Mouse (Mus musculus) frontal cortex, adult (tissue): ENCODE measurements around the gene Dppa2.
"Not testable (repeated sequence)": the region's sequence is repeated elsewhere in the genome, so short reads cannot be mapped to it uniquely, and the experiment has no call there.

Experiments
- ATAC-seq: cut with Nextera tagmentation; 2 replicates; pipeline ENCODE4 v1.9.2; 2017; ENCODE audit warnings: mild to moderate bottlenecking, moderate library complexity, mixed read lengths; ENCODE audit not compliant: low TSS enrichment

Dppa2 gene

DNA sequence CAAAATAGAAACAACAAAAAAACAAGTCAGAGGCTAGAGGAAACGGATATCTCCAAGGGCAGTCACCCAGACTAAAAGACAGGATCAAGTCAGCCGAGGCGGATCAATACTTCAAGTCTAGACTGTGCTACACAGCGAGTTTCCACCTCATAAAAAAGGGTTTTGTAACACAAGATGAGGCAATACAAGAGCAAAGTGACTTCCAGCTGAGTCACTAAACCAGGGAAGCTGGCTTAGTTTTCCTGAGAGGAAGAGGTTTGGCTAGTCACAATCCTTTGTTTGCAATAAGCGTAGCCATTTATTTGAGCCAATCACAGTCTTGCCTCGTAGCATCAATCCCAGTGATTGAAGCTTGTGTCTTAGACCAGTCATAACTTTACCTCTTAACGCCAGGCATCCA, at the start of gene Dppa2:
Gene Dppa2, plus strand, starts transcription at position 400 of the 400 bp plus-strand sequence.
- ATAC-seq: no peak

DNA sequence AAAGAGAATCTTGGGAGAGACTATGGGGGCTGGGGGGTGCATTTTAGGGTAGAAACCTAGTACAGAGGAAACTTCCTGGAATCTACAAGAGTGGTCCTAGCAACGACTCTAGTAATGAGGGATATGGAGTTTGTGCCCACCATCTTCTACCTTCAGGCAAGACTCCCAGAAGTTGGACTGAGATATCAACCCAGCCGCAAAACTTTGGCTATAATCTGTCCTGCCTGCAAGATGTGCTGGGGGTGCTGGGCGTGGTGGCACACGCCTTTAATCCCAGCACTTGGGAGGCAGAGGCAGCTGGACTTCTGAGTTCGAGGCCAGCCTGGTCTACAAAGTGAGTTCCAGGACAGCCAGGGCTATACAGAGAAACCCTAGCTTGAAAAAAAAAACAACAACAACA, 49.1 kb upstream of the Dppa2 start:
- no peak for ATAC-seq

- no peak for ATAC-seq
Observed at GRCm38 (mm10) chr16:48259519-48259918, 44.2 kb upstream of the Dppa2 start.

DNA sequence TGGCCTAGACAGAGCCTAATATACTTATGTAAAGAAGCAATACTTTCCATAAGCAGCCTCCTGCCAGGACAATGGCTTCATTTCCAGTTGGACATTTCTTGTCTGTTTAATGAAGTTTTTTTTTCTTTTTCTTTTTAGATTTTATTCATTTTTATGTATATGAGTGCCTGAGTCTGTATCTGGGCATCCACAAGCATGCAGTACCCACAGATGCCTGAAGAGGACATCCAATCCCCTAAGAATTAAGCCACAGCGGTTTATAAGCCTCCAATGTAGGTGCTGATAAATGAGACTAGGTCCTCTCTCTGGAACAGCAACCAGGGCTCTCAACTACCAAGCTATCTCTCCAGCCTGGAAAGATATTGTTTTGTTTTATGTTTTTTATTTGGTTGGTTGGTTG, 40.8 kb upstream of the Dppa2 start:
- ATAC-seq: no peak

DNA sequence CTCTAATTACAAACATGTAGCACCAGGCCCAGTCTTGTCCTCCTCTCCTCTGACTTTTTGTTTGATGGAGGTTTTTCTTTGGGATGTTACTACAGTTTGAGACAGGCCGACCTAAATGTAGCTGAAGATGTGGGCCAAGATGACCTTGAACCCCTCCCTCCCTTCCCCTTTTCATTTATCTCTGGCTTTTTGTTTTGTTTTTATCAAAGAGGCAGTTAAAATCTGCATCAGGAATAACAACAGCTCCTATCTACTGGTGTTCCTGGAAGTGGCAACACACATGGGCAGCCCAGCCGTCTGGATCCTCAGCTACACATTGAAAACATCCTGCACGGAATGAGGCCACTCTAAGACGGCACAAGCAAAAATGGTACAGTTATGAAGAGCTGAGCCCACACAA, 37.9 kb upstream of the Dppa2 start:
- no peak for ATAC-seq

- no peak for ATAC-seq
Observed at GRCm38 (mm10) chr16:48276940-48277339, 26.8 kb upstream of the Dppa2 start.

DNA sequence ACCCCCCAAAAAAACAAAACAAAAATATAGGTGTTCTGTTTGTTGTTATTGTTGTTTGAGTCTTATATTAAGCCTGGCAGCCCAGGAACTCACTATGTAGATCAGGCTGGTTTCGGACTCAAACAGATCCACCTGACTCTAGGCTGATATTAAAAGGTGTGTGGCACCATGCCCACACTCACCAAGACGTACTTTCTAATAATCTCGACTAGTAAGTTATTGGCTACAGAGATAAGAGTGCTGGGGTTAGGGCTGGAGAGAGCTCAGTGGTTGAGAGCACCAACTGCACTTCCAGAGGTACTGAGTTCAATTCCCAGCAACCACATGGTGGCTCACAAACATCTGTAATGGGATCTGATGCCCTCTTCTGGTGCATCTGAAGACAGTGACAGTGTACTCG, 22.8 kb upstream of the Dppa2 start:
- ATAC-seq: no peak

DNA sequence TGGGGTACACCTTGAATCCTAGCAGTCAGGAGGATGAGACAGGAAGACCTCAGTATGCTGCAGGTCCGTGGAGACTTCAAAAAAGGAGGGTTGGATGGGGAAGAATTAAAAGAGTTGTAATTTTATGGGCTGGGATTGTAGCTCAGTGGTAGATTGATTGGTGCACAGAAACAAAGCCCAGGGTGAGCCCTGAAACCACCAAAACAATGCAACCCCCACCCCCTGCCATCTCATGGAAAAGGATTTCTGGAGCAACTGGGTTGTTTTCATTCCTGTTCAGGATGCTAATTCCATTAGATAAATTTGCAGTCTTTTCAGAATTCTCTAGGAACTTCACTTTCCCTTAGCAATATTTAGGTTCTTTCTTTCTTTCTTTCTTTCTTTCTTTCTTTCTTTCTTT, 20.9 kb upstream of the Dppa2 start:
- ATAC-seq: no peak

GRCm38 (mm10) chr16:48283517-48283916, 20.2 kb upstream of the Dppa2 start, which contains the start of gene Dppa4:
TSS of gene Dppa4 (plus strand) at chr16:48283733.
- ATAC-seq: no peak

DNA sequence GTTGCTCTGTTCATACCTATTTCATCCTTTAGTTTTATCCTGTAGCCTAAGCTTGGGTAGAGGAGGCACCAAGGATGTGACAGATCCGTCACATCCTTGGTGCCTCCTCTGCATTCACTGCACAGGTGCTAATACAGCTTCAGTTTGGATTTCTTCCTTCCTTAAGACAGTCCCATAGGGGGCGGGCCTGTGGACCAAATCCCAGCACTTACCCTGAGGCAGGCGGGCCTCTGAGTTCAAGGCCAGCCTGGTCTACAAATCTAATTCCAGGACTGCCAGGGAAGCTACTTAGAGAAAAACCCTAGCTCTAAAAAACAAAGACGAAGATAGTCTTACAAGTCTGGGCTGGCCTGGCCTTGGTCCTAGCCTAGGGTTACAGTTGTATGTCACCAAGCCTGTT, 18.2 kb upstream of the Dppa2 start:
- no peak for ATAC-seq

GRCm38 (mm10) chr16:48297384-48298136, 6.1 kb upstream of the Dppa2 start:
- no peak for ATAC-seq

GRCm38 (mm10) chr16:48299884-48300283, 3.8 kb upstream of the Dppa2 start:
- ATAC-seq: no peak

GRCm38 (mm10) chr16:48303983-48304382, 275 bp downstream of the Dppa2 start:
- no peak for ATAC-seq

GRCm38 (mm10) chr16:48308916-48309315, 5.2 kb downstream of the Dppa2 start:
- ATAC-seq: not testable (repeated sequence)

GRCm38 (mm10) chr16:48309912-48310630, 6.4 kb downstream of the Dppa2 start:
- ATAC-seq: no peak

DNA sequence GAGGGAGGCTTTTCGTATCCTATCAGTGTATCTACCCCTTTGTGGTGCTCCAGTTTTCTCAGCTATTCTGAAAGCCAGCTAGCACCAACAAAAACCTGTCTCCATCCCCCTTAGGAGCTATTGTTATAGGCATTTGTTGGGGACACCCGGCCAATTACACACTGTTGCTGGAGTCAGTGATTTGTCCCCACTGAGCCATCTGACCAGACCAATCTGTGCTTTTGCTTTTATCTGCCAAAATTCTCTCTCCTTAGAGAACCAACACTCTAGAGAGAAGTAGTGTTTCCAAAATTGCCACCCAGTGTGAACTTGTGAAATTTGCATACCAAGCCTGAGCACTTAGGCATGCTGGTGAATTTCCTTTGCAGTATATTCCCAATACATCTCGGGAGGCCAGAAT, 11.6 kb downstream of the Dppa2 start:
- ATAC-seq: peak; percentile 89

DNA sequence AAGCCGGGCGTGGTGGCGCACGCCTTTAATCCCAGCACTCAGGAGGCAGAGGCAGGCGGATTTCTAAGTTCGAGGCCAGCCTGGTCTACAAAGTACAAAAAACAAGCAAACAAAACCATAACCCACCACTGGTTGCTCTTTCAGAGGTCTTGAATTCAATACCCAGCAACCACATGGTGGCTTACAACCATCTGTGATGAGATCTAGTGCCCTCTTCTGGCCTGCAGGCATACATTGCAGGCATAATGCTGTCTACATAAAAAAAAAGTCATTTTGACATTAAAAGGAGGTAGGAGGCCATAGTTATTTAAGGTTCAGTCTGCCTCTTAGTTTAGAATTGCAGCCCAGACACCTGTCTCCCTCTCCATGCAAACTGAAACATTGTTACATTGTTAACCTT, 17.1 kb downstream of the Dppa2 start:
- no peak for ATAC-seq

DNA sequence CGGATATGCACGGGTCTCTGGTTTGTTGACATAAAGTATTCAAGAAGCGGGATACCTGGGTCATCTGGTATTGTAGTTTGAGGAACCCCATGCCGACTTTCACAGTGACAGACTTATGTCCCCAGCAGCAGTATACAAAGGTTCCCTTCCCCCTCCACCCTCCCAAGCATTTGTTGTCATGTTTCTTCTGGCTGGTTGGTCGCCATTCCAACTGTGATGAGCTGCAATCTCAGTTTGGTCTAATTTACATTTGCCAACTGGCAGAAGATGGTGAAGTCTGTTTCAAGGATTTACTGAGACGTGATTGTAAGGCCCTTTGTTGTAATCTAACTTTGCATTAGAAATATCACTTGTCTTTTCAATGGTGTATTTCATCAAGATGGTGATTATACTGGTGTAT, 19.4 kb downstream of the Dppa2 start:
- ATAC-seq: no peak

DNA sequence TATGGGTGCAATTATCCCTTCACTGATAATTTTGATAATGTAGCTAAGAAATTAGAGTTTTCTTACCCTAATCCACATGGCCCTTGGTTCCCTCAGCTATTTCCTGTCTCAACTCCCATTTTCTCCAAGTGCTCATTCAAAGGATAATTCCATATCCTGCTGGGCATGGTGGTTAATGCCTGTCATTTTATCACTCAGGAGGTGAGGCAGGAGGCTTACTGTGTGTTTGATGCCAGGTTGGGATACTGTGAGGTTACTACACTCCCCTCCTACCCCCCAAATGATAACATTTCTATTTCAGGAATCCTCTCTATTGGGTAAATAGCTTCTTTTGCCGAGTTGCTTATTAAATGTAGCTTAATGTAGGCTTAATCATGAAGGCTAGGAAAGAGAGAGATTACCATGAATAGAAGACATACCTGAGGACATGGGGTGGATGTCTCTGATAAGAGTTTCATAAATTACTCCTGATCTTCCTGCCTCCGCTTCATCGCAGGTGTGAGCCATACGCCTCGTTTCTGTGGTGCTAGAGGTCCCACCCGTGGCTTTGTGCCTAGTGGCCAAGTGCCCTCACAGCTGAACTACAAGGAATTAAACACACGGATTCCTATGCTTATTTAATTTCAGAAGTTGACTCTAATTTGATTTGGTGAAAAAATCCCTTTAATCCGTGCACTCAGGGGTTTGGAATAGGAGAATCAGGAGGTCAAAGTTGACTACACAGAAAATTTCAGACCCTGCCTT, 20.1 kb downstream of the Dppa2 start:
- no peak for ATAC-seq

DNA sequence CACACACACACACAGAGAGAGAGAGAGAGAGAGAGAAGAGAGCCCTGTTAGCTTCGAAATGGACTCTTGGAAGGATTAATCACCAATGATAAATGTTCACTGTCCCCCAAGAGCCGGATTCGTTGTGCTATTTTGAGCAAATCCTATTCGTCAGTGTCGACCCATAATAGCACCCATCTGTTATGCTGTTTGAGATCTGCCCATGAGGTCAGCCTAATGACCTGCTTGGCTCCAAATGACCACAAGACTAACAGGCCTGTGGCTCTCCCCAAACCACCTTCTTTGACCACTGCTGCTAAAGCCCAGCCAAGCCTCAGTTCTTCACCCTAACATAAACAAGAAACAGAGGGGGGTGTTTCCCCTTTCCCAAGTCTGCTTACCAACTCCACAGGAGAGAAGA, 23.2 kb downstream of the Dppa2 start:
- ATAC-seq: no peak

GRCm38 (mm10) chr16:48328420-48328819, 24.7 kb downstream of the Dppa2 start:
- ATAC-seq: no peak

DNA sequence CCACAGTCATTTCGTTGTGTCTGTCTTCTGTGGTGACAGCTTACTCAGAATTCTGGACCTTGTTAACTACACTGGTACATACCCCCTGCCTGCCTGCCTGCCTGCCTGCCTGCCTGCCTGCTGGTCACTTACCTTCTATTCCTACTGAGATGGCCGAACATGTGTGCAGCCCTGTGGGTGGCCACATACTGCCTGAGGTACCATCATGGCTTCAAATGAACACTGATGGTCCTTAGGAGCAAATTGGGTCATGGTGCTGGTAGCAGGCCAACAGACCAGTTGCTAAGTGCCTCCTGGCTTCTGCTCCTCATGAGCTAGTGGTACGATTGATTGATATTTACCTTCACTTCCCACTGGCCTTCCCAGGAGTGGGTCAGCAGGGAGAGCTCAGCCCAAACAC, 28.1 kb downstream of the Dppa2 start:
- no peak for ATAC-seq

- ATAC-seq: no peak
Observed at GRCm38 (mm10) chr16:48335326-48335725, 31.6 kb downstream of the Dppa2 start.
